Comparison of ENCODE assay signal across 11 mouse cellular contexts in the genomic region with DNA sequence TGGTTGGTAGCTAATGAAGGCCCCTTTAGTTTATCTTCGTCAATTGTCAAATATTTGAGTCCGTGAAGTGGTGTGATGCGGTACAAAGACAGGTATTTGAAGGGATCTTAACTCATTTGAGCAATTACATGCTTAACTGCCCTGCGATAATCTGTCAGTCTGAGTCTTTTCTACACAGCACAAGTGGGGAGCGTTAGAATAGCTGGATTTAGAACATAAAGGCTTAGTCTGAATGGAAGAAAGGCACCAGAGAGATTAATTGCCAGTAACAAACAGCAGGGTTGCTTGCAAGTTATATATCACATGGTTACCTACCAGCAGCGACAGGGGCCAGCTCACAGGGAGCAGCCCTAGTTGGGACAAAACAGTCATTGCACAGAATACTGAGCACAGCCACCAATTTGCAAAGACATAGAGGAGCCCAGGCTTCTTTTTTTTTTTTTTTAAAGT.
A peak's percentile ranks its signal among the peaks of the same experiment; 100 is the strongest.
DNase-seq lines count a peak whose midpoint lies in the region; ATAC-seq lines count a peak whose summit lies in the region.
"Had no signal": no experiment of that assay in that cellular context is flagged by ENCODE, and none has a peak within 500 bp of the region (broad histone marks: within the 10 kb centered on the region; RNA-seq: fewer than 3 reads in every experiment).

No protein-coding gene starts in this region.

- H3K9me3 ChIP-seq in forebrain, embryonic 13.5 days (replicated peaks): no peaks in the 10 kb centered on the region
- no peaks in the 10 kb centered on the region for H3K9me3 ChIP-seq in limb, embryonic 13.5 days
- no peaks in the 10 kb centered on the region for H3K9me3 ChIP-seq in neural tube, embryonic 15.5 days (replicated peaks)

- DNase-seq in embryo, embryonic 9.5 days (ENCODE audit: extremely low spot score): peak; percentile 49
- no peak for DNase-seq in left cerebral cortex, adult 11 months (ENCODE audit: low spot score)
- DNase-seq in urinary bladder, postnatal 36 days (ENCODE audit: low spot score in 2 of 2): no peak
- no peak for DNase-seq in layer of hippocampus, adult 18-20 months (ENCODE audit: low spot score in 2 of 2)
- DNase-seq: heart, postnatal 14 days; lung, adult 18-20 months; thymus, postnatal 36 days had no signal

- no peak overlapping the region for H3K4me3 ChIP-seq in forebrain, embryonic 13.5 days
- H3K4me3 ChIP-seq in limb, embryonic 13.5 days: no peak overlapping the region
- no peak overlapping the region for H3K4me3 ChIP-seq in neural tube, embryonic 15.5 days (replicated peaks)
- H3K4me3 ChIP-seq: erythroblast, embryonic 14.5 days had no signal

- 2% methylated on average over 6 of the region's 6 CpGs for WGBS in forebrain, embryonic 13.5 days
- WGBS in limb, embryonic 13.5 days: 30% methylated on average over 6 of the region's 6 CpGs
- WGBS in neural tube, embryonic 15.5 days: 10% methylated on average over 6 of the region's 6 CpGs

- H3K9ac ChIP-seq in forebrain, embryonic 13.5 days: no peak overlapping the region
- H3K9ac ChIP-seq in limb, embryonic 13.5 days: no peak overlapping the region
- no peak overlapping the region for H3K9ac ChIP-seq in neural tube, embryonic 15.5 days (replicated peaks)

- H3K27ac ChIP-seq in forebrain, embryonic 13.5 days: no peak overlapping the region
- H3K27ac ChIP-seq in limb, embryonic 13.5 days: no peak overlapping the region
- no peak overlapping the region for H3K27ac ChIP-seq in neural tube, embryonic 15.5 days (replicated peaks)

- ATAC-seq in forebrain, embryonic 13.5 days: peak; percentile 90
- no peak for ATAC-seq in limb, embryonic 13.5 days (ENCODE audit: low FRiP score, low read depth)
- ATAC-seq in neural tube, embryonic 15.5 days (ENCODE audit: low FRiP score): no peak

- peaks cover 70% of the 10 kb centered on the region for H3K27me3 ChIP-seq in forebrain, embryonic 13.5 days
- 0 out of 2 replicates have a peak, but pooled peaks cover 2% of the 10 kb centered on the region for H3K27me3 ChIP-seq in limb, embryonic 13.5 days
- peaks cover 66% of the 10 kb centered on the region for H3K27me3 ChIP-seq in neural tube, embryonic 15.5 days (replicated peaks)

- H3K4me2 ChIP-seq in forebrain, embryonic 13.5 days: peak overlapping the region; percentile 43
- H3K4me2 ChIP-seq in limb, embryonic 13.5 days (replicated peaks): peak overlapping the region; percentile 26; the same call in 1 of the 2 replicates
- H3K4me2 ChIP-seq in neural tube, embryonic 15.5 days: 0 out of 2 replicates have a peak overlapping the region, but pooled peaks have one; percentile 6

- no peaks in the 10 kb centered on the region for H3K36me3 ChIP-seq in forebrain, embryonic 13.5 days (ENCODE audit: poor library complexity, severe bottlenecking)
- H3K36me3 ChIP-seq in limb, embryonic 13.5 days: no peaks in the 10 kb centered on the region
- H3K36me3 ChIP-seq in neural tube, embryonic 15.5 days: no peaks in the 10 kb centered on the region

- H3K4me1 ChIP-seq in forebrain, embryonic 13.5 days: peaks cover 17% of the 10 kb centered on the region
- peaks cover 9% of the 10 kb centered on the region for H3K4me1 ChIP-seq in limb, embryonic 13.5 days
- peaks cover 10% of the 10 kb centered on the region for H3K4me1 ChIP-seq in neural tube, embryonic 15.5 days
